Mouse (Mus musculus) lung, embryonic 16.5 days (tissue): ENCODE data around the gene Ak1. TPM values are rescaled to one million over a fixed set of nuclear protein-coding genes. Genes with fewer than 3 reads are reported as not detected.

Experiments
- ATAC-seq: fragments of 200-750 bp; cut with Nextera tagmentation; 2 replicates; pipeline ENCODE4 v1.8.0; 2017; ENCODE audit warnings: low read depth, mild to moderate bottlenecking, moderate library complexity
- H3K27ac ChIP-seq: fragments of 300-500 bp; sonication (generic); 2 replicates; pipeline ENCODE4 v1.5.1; 2014; ENCODE audit warnings: mild to moderate bottlenecking, control low read depth, low read length
- H3K27me3 ChIP-seq: fragments of 300-500 bp; sonication (generic); 2 replicates; pipeline ENCODE4 v1.6.1; 2014; ENCODE audit warnings: low read depth, low read length, mixed read lengths; ENCODE audit not compliant: control insufficient read depth, insufficient read depth
- H3K36me3 ChIP-seq: fragments of 300-500 bp; sonication (generic); 2 replicates; pipeline ENCODE4 v1.6.1; 2014; ENCODE audit warnings: low read length; ENCODE audit not compliant: control insufficient read depth, insufficient read depth
- H3K4me1 ChIP-seq: fragments of 300-500 bp; sonication (generic); replicated peaks from 2 replicates; pipeline ENCODE4 v1.6.1; 2014; ENCODE audit warnings: low read length, mixed read lengths; ENCODE audit not compliant: control insufficient read depth, insufficient read depth
- H3K4me2 ChIP-seq: fragments of 300-500 bp; sonication (generic); 2 replicates; pipeline ENCODE4 v1.6.1; 2014; ENCODE audit warnings: low read depth, low read length, control low read depth
- H3K4me3 ChIP-seq: fragments of 300-500 bp; sonication (generic); 2 replicates; pipeline ENCODE4 v1.5.1; 2014; ENCODE audit warnings: mild to moderate bottlenecking, low read length, control low read depth
- H3K9ac ChIP-seq: fragments of 300-500 bp; sonication (generic); 2 replicates; pipeline ENCODE4 v1.6.1; 2014; ENCODE audit warnings: low read length, control low read depth
- H3K9me3 ChIP-seq: fragments of 300-500 bp; sonication (generic); 2 replicates; pipeline ENCODE4 v1.6.1; 2016; ENCODE audit warnings: low read length; ENCODE audit not compliant: control insufficient read depth
- WGBS: fragments of 180-500 bp; shearing (Covaris S2); extraction: QIAGEN DNeasy Blood & Tissue Kit; methylation state at CpG from one replicate; pipeline ENCODE4 v1.1.7; 2014; 5-methylcytosine and 5-hydroxymethylcytosine counted together
- polyA plus RNA-seq: library from polyadenylated mRNA; unstranded; fragments of >200 nt; fragmentation: Nextera tagmentation; extraction: Ambion mirVana; gene quantifications from 2 replicates; pipeline ENCODE4 v1.2.1, GENCODE M21; 2015

The Ak1 gene
- 67.2 and 76.7 TPM in 2 replicates for polyA plus RNA-seq

DNA sequence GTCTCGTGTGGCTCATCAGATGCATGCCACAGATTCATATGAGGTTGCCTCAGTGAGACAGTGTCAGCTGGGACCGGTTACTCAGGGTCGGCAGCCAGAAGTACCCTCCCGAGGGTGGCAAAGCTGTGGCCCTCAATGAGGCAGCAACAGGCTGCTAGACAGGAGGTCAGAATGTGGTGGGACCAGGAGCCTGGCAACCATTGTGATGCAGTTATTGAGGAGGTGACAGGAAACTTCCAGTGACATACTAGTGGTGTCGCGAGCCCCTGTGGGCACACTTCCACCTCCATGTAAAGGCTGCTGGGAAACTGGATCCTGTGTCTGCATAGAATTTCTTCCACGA lies at the start of gene Ak1:
TSS of gene Ak1 (plus strand) at position 242 of the 343 bp plus-strand sequence.
- H3K9me3 ChIP-seq: no peaks in the 10 kb centered on the region
- no peak within 1 kb of the TSS for H3K4me3 ChIP-seq
- peak within 1 kb of the TSS; percentile 46 for H3K9ac ChIP-seq
- ATAC-seq: peak; percentile 8; the same call in 1 of the 2 replicates
- H3K27me3 ChIP-seq: no peaks in the 10 kb centered on the region
- H3K4me1 ChIP-seq: peaks cover 57% of the 10 kb centered on the region
- H3K27ac ChIP-seq: peak within 1 kb of the TSS; percentile 93
- 2% methylated on average over 7 of the region's 7 CpGs for WGBS
- peak within 1 kb of the TSS; percentile 29 for H3K4me2 ChIP-seq
- peaks cover 8% of the 10 kb centered on the region for H3K36me3 ChIP-seq

DNA sequence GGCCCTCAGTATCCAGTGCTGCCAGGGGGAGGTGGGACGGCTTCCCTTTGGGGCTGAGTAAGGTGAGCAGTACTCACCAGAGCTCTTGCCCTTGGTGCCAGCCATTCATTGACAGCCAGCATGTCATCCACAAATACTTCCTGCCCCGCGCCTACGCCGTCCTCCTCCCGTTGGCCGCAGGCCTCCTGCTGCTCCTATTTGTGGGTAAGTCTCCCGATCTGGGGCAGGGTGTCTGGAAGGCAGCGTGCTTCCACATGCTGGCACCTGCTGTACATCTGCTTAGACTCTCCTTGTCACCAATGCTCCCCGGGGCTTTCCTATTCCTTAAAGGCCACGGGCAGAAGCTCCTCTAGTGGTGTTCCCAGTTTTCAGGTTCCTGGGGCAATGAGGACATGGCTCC lies 49.4 kb upstream of the Ak1 start:
- H3K4me1 ChIP-seq: peaks cover 18% of the 10 kb centered on the region
- no peak overlapping the region for H3K4me3 ChIP-seq
- no peak overlapping the region for H3K4me2 ChIP-seq
- no peak for ATAC-seq
- H3K9me3 ChIP-seq: no peaks in the 10 kb centered on the region
- peaks cover 9% of the 10 kb centered on the region for H3K27me3 ChIP-seq
- 89% methylated on average over 11 of the region's 11 CpGs for WGBS
- no peak overlapping the region for H3K27ac ChIP-seq
- H3K36me3 ChIP-seq: peaks cover 13% of the 10 kb centered on the region
- no peak overlapping the region for H3K9ac ChIP-seq

DNA sequence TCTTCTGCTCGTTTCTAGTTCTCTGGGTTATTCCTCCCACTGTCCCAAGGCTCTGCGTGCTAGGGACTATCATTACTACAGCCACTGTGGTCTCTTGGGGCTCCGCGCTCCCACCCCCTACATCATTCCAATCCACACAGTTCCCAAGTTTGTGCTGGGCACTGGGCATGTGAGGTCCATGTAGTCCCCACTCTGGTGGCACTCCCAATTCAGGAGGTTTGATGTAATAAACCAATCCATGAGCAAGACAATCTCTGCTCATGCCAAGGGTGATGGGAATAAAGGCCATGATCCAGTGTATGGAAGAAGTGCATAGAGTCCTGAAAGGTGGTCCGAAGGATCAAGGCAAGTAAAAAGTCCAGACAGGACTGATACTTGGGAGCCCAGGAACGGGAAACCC lies 47.1 kb upstream of the Ak1 start, which contains the start of gene Pip5kl1:
TSS of gene Pip5kl1 (plus strand) at position 301 of the 400 bp plus-strand sequence.
- H3K27me3 ChIP-seq: peaks cover 24% of the 10 kb centered on the region
- peaks cover 5% of the 10 kb centered on the region for H3K36me3 ChIP-seq
- ATAC-seq: no peak
- peak within 1 kb of the TSS; percentile 37 for H3K4me3 ChIP-seq
- H3K4me2 ChIP-seq: peak within 1 kb of the TSS; percentile 74
- H3K9ac ChIP-seq: peak within 1 kb of the TSS; percentile 47
- 69% methylated on average over 6 of the region's 6 CpGs for WGBS
- H3K9me3 ChIP-seq: no peaks in the 10 kb centered on the region
- H3K4me1 ChIP-seq: peaks cover 18% of the 10 kb centered on the region
- no peak within 1 kb of the TSS for H3K27ac ChIP-seq

DNA sequence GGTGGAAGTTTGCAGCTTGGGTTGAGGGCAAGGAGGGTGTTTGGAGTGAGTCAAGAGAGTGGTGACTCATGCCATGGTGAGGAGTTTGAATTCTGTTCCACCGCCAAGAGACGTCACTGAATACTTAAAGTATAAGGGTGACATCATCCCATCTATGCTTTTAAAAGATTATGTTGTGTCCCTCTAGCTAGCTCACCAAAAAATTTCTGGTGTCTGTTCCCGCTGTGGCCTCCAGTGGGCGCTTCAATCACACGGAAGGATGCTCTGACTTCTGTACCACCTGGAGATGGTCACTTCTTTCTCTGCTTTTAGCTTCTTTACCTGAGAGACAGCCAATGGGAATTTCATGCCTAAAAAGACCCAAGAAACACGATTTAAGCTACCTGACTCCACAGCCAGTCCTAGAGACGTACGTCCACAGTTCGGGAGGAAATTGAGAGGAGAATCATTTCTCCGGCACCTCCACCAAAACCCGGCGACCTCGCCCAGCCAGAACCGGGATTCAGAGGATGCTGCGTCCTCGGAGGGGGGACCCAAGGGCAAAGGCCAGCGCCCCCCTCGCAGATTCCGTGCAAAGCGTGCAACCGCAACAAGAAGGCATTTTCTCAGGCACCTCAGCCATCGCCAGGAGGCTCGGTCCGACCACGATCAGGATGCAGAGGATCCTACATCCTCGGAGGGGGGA lies 46.5 kb upstream of the Ak1 start:
- Histone ChIP-seq H3K4me3 (peak overlapping the region; percentile 37), H3K4me1 (peaks cover 18% of the 10 kb centered on the region), H3K4me2 (peak overlapping the region; percentile 74), H3K9me3 (no peaks in the 10 kb centered on the region), H3K36me3 (peaks cover 5% of the 10 kb centered on the region), H3K27me3 (peaks cover 28% of the 10 kb centered on the region), H3K9ac (peak overlapping the region; percentile 47), H3K27ac (no peak overlapping the region)
- ATAC-seq: no peak
- WGBS: 2% methylated on average over 26 of the region's 26 CpGs

DNA sequence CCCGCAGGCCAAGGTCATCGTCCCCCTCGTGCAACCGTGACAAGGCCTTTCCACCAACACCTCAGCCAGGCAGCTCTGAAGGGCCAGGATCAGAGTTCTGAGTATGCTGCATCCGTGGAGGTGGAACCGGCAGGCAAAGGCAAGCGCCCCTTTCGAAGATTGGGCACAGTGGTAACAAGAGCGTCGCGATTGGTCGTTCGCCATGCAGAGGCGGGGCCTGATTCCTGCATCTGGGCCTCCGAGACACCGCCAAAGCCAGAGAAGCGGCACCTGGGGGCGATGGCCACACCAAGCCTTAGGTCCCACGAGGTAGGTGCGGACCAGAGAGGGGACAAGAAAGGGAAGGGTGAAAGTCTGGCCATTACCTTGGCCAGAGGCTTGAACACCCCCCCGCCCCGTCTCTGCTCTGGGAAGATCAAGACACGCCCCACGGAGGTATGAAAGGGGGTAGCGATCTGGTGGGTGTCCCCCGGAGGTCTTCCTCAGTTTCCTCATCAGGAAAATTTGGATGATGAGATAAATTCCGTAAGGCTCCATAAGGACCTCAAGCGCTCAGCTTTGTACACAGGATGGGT lies 45.9 kb upstream of the Ak1 start, which contains the start of gene 9430097D07Rik:
TSS of gene 9430097D07Rik (minus strand) at position 99 of the 575 bp plus-strand sequence.
- 9% methylated on average over 28 of the region's 28 CpGs for WGBS
- H3K4me2 ChIP-seq: peak within 1 kb of the TSS; percentile 74
- H3K27ac ChIP-seq: no peak within 1 kb of the TSS
- H3K27me3 ChIP-seq: peaks cover 28% of the 10 kb centered on the region
- H3K4me1 ChIP-seq: peaks cover 18% of the 10 kb centered on the region
- H3K9ac ChIP-seq: peak within 1 kb of the TSS; percentile 47
- peak within 1 kb of the TSS; percentile 37 for H3K4me3 ChIP-seq
- H3K36me3 ChIP-seq: peaks cover 5% of the 10 kb centered on the region
- H3K9me3 ChIP-seq: no peaks in the 10 kb centered on the region
- ATAC-seq: no peak; the same call in 1 of the 2 replicates

DNA sequence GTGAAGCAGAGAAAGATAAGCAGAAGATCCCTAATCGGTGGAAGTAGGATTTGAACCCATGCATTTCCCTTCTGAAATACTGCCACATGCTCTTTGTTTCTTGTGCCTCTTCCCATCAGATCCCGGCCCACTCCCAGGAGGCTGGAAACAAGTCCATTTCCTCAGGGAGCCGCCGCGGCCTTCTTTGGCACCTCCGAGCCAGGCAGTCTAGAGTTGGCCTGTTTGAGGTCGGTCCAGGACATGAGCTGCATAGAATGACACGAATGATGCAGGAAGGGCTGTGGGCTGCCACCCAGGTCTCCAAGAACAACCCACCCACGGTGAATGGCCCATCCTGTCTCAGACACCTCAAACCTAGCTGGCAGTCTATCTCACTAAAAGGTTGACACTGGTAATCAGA lies 45.0 kb upstream of the Ak1 start:
- Histone ChIP-seq H3K27ac (no peak overlapping the region), H3K4me2 (no peak overlapping the region), H3K4me1 (peaks cover 15% of the 10 kb centered on the region), H3K36me3 (peaks cover 5% of the 10 kb centered on the region), H3K4me3 (no peak overlapping the region), H3K27me3 (peaks cover 28% of the 10 kb centered on the region), H3K9me3 (no peaks in the 10 kb centered on the region), H3K9ac (no peak overlapping the region)
- ATAC-seq: no peak
- WGBS: 81% methylated on average over 9 of the region's 9 CpGs

DNA sequence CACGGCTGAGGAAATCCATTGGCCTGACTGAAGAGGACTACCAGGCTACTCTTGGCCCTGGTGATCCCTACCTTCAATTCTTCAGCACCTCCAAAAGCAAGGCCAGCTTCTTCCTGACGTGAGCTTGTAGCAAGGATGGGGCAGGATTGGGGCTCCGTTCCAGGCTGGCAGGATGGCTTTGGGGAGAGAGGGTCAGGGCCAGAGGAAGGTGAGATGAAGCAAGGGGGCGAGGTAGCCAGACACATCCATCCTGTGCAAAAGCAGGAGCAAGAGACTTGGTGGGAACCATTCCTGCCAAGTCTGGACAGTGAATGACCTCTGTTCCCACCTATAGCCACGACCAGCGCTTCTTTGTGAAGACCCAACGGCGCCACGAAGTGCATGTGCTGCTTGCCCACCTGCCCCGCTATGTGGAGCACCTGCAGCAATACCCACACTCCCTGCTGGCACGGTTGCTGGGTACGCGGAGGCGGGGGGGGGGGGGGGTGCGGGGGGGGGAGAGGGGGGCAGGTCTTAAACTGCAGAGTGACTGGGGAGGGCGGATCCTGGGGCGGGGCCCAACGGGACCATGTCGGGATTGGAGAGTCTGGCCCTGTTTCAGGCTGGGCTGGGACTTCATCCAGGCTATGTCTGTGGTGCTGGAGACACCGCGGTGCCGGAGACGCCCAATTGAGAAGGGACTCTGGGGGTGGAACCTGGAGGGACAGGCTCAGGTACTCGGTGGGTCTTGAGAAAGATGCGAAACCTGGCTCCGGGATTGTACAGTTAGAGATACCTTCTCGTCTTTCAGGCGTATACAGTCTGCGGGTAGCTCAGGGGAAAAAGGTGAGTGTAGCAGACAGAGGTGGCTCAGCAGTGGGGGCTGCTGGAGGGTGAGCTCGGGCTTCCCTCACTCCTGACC lies 43.2 kb upstream of the Ak1 start:
- 36% methylated on average over 25 of the region's 30 CpGs for WGBS
- no peak for ATAC-seq
- Histone ChIP-seq H3K4me1 (peaks cover 13% of the 10 kb centered on the region), H3K36me3 (peaks cover 1% of the 10 kb centered on the region), H3K4me3 (no peak overlapping the region), H3K4me2 (no peak overlapping the region), H3K9ac (no peak overlapping the region), H3K27me3 (peaks cover 28% of the 10 kb centered on the region), H3K9me3 (no peaks in the 10 kb centered on the region), H3K27ac (no peak overlapping the region)

DNA sequence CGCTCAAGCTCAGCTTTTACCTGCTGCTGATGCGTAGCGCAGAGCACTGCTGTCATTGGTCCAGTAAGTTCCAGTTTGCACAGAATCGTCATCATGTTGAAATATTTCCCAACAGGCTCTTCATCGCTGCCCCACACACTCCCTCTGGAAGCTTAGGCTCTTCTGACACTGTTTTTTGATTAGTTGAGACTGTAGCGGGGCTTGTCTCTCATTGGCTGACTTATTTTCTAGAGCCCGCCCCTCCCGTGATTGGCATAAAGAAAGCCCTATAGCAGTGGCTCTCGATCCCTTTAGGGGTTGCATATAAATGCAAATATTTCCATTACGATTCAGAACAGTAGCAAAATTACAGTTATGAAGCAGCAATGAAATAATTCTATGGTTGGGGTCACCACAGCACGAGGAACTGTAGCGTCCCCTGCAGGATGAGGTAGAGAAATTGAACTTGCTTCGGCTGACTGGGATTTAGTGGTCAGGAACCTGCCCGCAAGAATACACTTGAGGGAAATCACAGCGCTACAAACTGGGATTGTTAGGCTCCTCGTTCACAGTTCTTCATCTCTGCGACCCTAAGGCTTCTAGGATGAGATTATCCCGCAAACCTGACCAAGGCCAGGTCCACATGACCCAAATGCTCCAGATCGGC lies 40.0 kb upstream of the Ak1 start:
- Histone ChIP-seq H3K4me1 (peaks cover 10% of the 10 kb centered on the region; the same call in 1 of the 2 replicates), H3K9ac (no peak overlapping the region), H3K4me3 (peak overlapping the region; percentile 35), H3K27me3 (peaks cover 18% of the 10 kb centered on the region; the same call in 1 of the 2 replicates), H3K36me3 (no peaks in the 10 kb centered on the region), H3K9me3 (no peaks in the 10 kb centered on the region), H3K4me2 (peak overlapping the region; percentile 34), H3K27ac (no peak overlapping the region)
- 39% methylated on average over 19 of the region's 19 CpGs for WGBS
- ATAC-seq: peak; percentile 66
